Mouse (Mus musculus) layer of hippocampus, adult 8-10 months (tissue): ENCODE measurements around the gene Tex33. TPM values are rescaled to one million over a fixed set of nuclear protein-coding genes. Genes with fewer than 3 reads are reported as not detected.
A peak's percentile ranks its signal among the peaks of the same experiment; 100 is the strongest.

ENCODE experiments used
- DNase-seq, 2 experiments: peaks; one replicate each; pipeline ENCODE4 v3.0.0; 2022; ENCODE audit warnings: low spot score in 2 of 2
- total RNA-seq, 4 experiments: library from RNA; stranded (reverse); gene quantifications; 2 replicates each; pipeline ENCODE4 v1.2.4; 2022

Tex33 gene
- total RNA-seq, 4 experiments from 2014 or later = not detected

DNA sequence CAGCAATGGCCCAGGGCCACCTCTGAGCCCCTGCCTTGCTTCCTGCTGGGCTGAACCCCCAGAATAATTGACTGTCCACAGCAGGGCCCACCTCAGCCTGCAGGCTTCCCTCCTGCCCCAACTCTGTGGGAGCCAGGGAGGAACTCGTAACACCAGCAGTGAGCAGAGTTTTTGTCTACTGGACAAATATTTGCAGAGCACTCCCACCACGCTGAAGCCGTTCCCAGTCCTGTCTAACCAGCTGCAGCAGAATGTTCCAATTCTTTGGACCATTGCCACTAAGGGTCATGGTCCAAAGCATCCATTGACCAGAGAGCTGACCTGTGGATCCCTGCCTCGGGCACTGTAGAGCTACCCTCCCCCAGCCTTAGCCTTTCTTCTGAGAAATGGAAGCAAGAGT is 21.2 kb upstream of the Tex33 start:
- DNase-seq = no peak

DNA sequence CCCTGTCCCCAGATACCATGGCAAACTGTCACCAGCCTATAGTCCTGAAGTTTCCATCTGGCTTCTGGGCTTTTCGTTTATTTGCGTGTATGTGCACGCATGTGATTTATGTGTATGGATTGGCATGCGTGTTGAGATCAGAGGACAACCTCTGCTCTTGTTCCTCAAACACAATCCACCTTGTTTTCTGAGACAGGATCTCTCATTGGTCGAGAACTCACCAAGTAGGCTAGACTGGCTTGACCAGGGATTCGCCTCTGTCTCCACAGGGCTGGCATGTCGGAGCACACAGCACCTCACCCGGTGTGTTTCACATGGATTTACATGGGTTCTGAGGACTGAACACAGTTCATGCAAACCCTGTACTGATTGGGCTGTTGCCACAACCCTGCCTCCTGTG is 18.4 kb upstream of the Tex33 start:
- no peak for DNase-seq

GRCm38 (mm10) chr15:78413719-78414117 is 18.0 kb upstream of the Tex33 start:
- DNase-seq = no peak

- no peak for DNase-seq
Measured at GRCm38 (mm10) chr15:78413083-78413718, 17.5 kb upstream of the Tex33 start.

- no peak for DNase-seq
Measured at GRCm38 (mm10) chr15:78409570-78410052, 13.9 kb upstream of the Tex33 start.

GRCm38 (mm10) chr15:78406293-78406934 is 10.7 kb upstream of the Tex33 start, which contains the start of gene Mpst:
Gene Mpst, plus strand, starts transcription at chr15:78406416.
- DNase-seq = peak; percentile 87 to 92

DNA sequence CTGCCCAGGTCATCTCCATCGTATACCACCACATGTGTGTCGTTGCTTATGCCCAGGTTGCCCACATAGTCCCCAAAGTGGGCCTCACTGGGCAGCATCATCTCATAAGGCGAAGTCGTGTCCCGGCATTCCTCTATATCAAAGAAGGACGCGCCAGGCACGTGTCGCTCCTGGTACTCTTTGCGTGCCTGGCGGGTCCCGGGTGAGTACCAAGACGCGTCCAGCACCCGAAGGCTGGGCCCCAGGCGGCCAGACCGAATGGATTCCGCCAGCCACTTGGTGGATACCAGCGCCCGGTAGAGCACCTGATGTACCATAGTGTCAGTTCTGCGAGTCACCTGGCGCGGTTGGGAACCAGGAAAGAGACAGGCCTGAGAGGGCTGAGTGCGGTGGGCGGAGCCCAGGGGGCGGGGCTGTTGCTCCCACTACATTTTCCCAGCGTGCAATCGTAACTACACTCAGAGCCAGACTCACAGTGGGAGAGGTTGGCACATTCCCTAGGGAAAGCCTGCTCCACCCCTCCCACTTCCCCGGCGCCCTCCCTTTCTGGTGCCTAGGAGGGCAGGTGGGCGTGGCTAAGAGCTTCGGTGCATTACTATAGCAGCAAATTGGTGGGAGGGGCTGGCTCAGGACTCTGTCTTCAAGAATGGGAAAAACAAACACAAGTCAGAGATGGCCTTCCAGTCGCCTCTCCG is 10.0 kb upstream of the Tex33 start, which contains the start of gene Tst:
Tst (minus strand) TSS at position 391 of the 695 bp plus-strand sequence.
- peak; percentile 90 to 95 for DNase-seq

DNA sequence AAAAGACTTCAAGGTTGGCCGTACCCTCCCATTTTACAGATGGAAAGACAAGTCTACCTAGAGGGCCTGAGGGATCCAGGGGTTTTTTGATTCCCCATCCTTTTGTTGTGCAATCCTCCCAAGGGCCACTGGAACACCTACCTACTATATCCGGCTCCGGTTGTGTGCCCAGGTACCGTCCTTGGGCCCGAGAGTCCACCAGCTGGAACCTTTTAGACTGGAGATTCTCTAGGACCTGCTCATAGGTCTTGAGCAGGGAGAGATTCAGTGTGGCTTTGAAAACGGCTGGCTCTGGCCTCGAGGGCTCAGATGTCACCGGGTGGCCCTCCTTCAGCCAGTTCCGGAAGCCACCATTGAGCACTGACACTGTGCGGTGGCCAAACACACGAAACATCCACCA is 9.4 kb upstream of the Tex33 start:
- DNase-seq = no peak

- DNase-seq = peak in 1 of 2 experiments; percentile 45
Measured at GRCm38 (mm10) chr15:78403896-78404295, 8.2 kb upstream of the Tex33 start.

DNA sequence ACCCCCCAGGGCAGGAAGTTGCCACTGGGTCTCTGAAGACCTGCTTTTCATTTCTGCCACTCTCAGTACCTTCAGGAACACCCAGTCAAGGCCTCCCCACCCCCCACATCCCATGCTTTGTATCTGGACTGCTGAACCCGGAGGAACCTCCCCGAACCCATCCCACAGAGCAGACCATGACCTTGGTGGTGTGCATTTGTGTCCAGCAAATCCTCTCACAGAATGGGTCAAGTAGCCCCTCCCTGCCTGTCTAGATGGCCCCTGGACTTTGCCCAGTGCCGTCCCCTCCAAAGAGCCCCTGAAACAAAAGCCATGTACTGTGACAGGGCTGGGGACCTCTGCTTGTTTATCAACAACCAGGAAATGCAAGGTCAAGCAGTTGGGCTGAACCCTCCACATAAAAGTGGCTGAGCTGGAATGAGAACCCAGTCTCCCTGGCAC is 7.6 kb upstream of the Tex33 start:
- DNase-seq = no peak

DNA sequence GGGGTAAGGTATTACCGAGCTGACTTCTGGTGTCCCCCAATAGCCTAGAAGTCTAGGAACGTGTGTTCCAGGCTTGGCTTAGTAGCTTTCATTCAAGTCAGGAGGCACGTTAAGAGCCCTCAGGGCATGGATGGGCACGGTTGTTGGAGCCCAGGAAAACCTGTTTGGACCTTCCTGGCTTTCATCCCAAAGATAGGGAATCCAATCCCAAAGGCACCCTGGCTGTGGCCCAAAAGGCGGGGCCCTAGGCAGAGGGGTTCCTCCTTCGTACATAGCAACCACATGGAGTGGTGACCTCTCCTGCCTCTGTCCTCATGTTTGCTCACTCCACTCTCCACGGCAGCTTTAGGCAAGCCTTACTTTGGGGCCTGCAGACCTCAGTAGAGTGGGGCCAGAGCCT is 6.7 kb upstream of the Tex33 start:
- DNase-seq = no peak

DNA sequence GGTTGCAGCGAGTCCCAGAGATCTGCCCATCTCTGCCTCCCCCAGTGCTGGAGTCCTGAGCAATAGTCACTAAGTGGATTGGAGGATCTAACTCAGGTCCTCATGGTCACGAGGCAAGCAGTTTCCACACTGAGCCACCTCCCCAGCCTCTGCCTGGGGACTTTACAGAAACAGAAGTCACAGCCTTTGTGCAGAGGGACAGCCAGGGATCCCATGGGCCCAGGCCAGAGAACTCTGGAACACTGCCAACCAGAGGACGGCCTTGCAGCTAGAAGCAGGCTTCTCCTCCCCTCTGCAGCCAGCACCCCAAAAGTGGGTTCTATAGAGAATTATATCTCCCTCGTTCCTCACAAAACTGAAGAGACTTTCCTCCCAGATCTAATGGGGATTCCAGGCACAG is 6.2 kb upstream of the Tex33 start:
- DNase-seq = peak; percentile 61 to 62

GRCm38 (mm10) chr15:78401345-78401744 is 5.6 kb upstream of the Tex33 start:
- no peak for DNase-seq

GRCm38 (mm10) chr15:78390855-78391254 is 4.9 kb downstream of the Tex33 start:
- DNase-seq = no peak

DNA sequence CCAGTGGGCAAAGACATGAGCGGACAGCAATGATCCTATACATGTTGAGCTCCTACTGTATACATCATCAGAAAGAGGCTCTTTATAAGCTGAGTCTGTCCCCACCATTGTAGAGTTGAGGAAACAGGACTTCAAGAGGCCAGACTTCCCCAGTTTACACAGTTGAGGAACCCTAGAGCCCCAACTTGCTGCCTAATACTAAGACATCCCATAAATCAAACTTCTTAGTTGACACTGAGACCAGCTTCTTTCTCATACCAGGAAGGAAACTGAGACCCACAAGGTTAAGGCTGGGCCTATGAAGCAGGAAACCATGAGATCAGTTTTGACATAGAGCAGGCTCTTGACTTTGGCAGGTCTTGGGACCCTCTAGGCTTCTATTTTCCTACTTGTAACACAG is 10.1 kb downstream of the Tex33 start:
- no peak for DNase-seq

DNA sequence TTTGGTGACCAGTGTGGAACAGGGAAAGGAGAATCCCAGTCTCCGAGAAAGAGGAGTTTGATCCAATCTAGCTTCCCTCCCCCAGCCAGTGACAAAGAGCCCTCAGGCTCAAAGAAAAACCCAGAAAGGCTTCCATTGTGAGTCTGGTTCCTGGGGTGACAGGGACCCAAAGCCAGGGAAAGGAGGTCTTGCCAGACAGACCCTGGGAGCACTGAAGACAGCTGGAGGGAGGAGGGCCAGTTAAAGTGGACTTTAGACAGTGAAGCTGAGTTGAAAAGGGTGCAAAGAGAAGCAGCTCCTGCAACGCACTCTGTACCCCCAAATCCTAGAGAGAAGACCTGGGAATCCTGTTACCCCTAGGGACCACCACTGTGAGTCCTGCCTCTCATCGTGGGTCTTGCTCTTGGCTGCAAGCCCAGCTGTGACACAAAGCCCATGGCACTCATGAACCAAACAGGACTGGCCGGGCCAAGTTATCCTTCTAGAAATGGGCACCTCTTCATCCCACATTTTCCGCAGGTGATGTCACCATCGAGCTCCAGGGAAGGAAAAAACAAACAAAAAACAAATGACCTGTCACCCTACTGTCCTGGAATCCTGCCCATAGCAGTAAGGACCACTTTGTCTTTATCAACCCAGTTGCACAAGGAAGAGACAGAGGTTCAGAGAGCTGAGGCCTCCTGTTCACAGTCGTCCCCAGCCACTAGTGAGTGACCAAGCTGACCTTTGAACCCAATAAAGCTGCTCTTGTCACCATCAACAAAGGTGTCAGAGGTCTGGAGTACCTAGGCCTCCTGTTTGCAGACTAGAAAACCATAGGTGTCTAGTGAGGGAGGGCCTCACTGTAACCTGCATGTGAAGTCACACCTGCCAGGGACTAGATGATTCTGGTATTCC is 11.2 kb downstream of the Tex33 start:
- DNase-seq = peak; percentile 57 to 77

GRCm38 (mm10) chr15:78383450-78384219 is 12.1 kb downstream of the Tex33 start:
- DNase-seq = peak; percentile 66 to 81

DNA sequence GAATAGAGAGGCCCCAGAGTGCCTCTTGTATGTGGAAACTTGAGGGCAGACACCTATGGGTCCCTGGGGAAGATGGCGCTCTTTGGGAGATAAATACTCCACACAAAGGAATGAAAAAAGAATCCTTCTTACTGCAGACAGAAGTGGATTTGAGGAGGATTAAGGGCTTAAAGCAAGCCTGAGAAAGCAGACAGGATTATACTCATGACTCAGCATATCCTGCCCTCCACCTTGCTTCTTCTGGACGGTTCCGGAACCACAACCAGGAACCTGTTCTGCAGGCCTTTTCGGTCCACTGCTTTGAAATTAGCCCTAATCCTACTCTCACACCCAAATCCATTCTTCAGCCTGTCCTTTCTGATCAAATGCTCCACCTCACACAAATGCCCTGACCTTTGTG is 13.6 kb downstream of the Tex33 start:
- no peak for DNase-seq

- DNase-seq = peak; percentile 61 to 62
Measured at GRCm38 (mm10) chr15:78380741-78381140, 15.0 kb downstream of the Tex33 start.

GRCm38 (mm10) chr15:78380208-78380607 is 15.5 kb downstream of the Tex33 start:
- no peak for DNase-seq
